Mouse (Mus musculus): ENCODE measurements at regions not wholly inside any gene's neighbourhood (a gene's known extent, or its start where the extent isn't known, plus 50 kb on each side); places are given as distances from the start of the nearest gene placed in this dataset.

DNA sequence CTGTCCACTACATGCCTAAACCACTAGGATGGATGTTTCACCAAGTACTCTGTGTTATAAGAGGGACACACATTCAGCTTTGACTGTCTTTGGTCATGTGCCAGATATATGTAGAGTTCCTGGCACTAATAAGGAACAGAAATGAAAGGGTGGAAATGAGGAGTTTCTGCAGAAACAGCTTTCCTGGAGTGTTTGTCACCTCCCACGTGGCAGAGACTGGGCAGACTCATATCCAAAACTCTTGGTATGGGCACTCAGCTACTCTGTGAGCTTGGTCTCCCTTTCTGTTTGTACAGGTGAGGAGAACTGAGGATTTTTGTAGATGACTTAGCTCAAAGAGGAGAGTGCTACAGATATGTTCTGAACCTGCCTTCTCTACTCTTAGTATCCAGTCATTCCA is 634.4 kb downstream of the D3Ertd751e start:
- no peak for TF ChIP-seq ELF1 (IDR thresholded peaks at IDR 0.05; ENCODE audit: low read depth, low read length)
- TF ChIP-seq POLR2A (IDR thresholded peaks at IDR 0.05; ENCODE audit: low read depth, low read length): no peak
- no peak for TF ChIP-seq EP300 (IDR thresholded peaks at IDR 0.05; ENCODE audit: low read length)
- no peak for TF ChIP-seq CTCF (conservative IDR thresholded peaks at IDR 0.05 in 1 of 2, IDR thresholded peaks at IDR 0.05 in 1 of 2; ENCODE audit: low read depth in 2 of 2, low read length in 2 of 2)
- TF ChIP-seq MEF2A (IDR thresholded peaks at IDR 0.05; ENCODE audit: borderline replicate concordance, low read depth, low read length): no peak
